Mouse (Mus musculus): ENCODE measurements around the gene Clrn2.

The Clrn2 gene

DNA sequence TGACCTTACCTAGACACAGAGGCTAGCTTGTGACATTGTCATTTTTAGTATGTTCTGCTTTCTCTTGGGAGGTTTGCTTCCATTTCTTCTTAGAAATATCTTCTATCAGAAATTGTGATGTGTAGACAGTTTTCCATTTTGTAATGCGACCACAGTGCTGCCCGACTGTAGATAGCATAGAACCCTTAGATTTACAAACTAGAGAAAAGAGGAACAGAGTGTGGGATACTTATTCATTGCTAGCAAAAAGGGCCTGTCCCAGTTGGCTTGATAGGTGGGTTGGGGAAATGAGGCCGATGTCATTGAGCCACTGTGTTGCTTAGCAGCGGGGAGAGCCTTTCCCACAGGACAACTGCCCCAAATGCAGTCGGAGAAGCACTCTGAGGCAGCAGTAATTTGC lies 44.0 kb downstream of the Clrn2 start:
- DNase-seq (ENCODE audit: low read depth, low spot score): no peak

DNA sequence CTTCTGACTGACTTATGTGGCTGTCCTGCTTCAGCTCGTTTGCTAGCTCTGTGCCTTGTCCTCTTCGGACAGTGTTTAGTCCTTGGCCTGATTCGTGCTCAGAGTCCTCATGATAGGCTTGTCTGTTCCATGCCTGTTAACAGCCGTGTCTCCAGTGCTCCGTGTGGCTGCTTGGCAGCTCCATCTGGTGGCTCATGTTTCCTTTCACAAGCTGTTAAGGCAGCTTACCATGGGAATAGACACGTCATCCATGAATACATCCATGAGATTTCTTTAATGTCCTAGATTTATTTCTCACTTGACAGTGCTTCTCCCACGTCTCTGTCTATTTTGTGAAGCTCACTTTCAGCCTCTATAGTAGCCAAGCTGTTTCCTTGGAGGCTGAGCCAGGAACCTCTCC lies 56.5 kb downstream of the Clrn2 start:
- no peak for DNase-seq (ENCODE audit: low read depth, low spot score)

DNA sequence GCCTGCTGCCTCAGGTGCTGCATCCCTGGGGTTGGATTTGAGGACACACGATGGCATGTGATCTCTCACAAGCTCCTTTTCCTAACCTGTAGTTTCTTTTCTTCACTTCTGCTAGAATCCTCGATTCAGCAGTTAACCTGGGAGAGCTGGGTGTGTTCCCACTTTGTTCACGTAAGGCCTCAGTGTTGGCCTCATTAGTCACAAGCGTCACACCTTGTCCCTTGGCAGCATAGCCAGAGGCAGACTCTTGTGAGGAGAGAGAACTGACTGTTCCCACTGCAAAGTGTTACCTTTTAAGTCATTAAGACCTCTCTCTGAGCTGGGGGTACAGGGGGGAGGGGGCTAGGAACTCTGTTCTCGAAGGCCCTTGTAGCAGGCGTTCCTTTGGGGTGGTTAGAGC lies 59.4 kb downstream of the Clrn2 start:
- DNase-seq (ENCODE audit: low read depth, low spot score): no peak

DNA sequence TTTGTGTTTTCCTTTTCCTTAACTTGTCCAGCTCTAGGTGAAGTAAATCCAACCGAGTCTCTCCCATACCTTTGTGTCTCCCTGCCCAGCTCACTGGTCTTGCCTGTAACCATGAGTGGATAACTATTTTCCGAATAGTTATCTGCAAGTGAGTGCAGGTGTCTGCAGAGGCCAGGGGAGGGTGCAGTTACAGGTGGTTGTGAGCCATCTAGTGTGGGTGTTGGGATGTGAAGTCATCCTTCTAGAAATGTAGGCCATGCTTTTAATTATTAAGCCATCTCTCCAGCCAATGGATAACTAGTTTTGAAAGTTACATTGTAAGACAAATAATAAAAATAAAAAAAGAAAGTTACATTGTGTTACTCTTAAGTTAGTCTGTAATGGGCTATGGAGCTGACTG lies 60.0 kb downstream of the Clrn2 start:
- DNase-seq (ENCODE audit: low read depth, low spot score): no peak
